Mouse (Mus musculus) neural tube, embryonic 11.5 days (tissue): Measurements from ENCODE around the gene Serpina1b. TPM values are rescaled to one million over a fixed set of nuclear protein-coding genes. Genes with fewer than 3 reads are reported as not detected.
"Not testable (repeated sequence)": the region's sequence is repeated elsewhere in the genome, so short reads cannot be mapped to it uniquely, and the experiment has no call there.

ENCODE experiments used
- ATAC-seq: fragments of 200-750 bp; cut with Nextera tagmentation; 2 replicates; pipeline ENCODE4 v1.8.0; 2017; ENCODE audit warnings: moderate number of reproducible peaks, mild to moderate bottlenecking, moderate TSS enrichment, moderate library complexity; ENCODE audit not compliant: insufficient read depth, low FRiP score, low TSS enrichment
- DNase-seq: peaks from one replicate; pipeline ENCODE4 v3.0.0-alpha.2; 2015; ENCODE audit warnings: low spot score
- H3K27ac ChIP-seq: fragments of 300-500 bp; sonication (generic); 2 replicates; pipeline ENCODE4 v1.5.1; 2014; ENCODE audit warnings: low read depth, mild to moderate bottlenecking, low read length
- H3K27me3 ChIP-seq: fragments of 300-500 bp; sonication (generic); 2 replicates; pipeline ENCODE4 v1.6.1; 2014; ENCODE audit warnings: mild to moderate bottlenecking, low read length, mixed read lengths; ENCODE audit not compliant: control insufficient read depth, insufficient read depth
- H3K36me3 ChIP-seq: fragments of 300-500 bp; sonication (generic); 2 replicates; pipeline ENCODE4 v1.6.1; 2014; ENCODE audit warnings: mild to moderate bottlenecking, low read length, moderate library complexity, mixed read lengths; ENCODE audit not compliant: control insufficient read depth, insufficient read depth
- H3K4me1 ChIP-seq: fragments of 300-500 bp; sonication (generic); 2 replicates; pipeline ENCODE4 v1.6.1; 2014; ENCODE audit warnings: low read length, mixed read lengths; ENCODE audit not compliant: control insufficient read depth, insufficient read depth
- H3K4me2 ChIP-seq: fragments of 300-500 bp; sonication (generic); 2 replicates; pipeline ENCODE4 v1.6.1; 2014; ENCODE audit warnings: low read depth, mild to moderate bottlenecking, moderate library complexity
- H3K4me3 ChIP-seq: fragments of 300-500 bp; sonication (generic); 2 replicates; pipeline ENCODE4 v1.5.1; 2014; ENCODE audit warnings: low read depth, low read length
- H3K9ac ChIP-seq: fragments of 300-500 bp; sonication (generic); 2 replicates; pipeline ENCODE4 v1.6.1; 2014; ENCODE audit warnings: mild to moderate bottlenecking, low read length
- H3K9me3 ChIP-seq: fragments of 300-500 bp; sonication (generic); 2 replicates; pipeline ENCODE4 v1.6.1; 2016; ENCODE audit warnings: low read length; ENCODE audit not compliant: control insufficient read depth
- WGBS: fragments of 180-500 bp; shearing (Covaris S2); extraction: QIAGEN DNeasy Blood & Tissue Kit; methylation state at CpG from one replicate; pipeline ENCODE4 v1.1.7; 2014; 5-methylcytosine and 5-hydroxymethylcytosine counted together
- polyA plus RNA-seq: library from polyadenylated mRNA; unstranded; fragments of >200 nt; fragmentation: Nextera tagmentation; extraction: Ambion mirVana; gene quantifications from 2 replicates; pipeline ENCODE4 v1.2.1, GENCODE M21; 2014

The Serpina1b gene
- 0.38 TPM in 1 of 2 replicates, not detected in the other for polyA plus RNA-seq

DNA sequence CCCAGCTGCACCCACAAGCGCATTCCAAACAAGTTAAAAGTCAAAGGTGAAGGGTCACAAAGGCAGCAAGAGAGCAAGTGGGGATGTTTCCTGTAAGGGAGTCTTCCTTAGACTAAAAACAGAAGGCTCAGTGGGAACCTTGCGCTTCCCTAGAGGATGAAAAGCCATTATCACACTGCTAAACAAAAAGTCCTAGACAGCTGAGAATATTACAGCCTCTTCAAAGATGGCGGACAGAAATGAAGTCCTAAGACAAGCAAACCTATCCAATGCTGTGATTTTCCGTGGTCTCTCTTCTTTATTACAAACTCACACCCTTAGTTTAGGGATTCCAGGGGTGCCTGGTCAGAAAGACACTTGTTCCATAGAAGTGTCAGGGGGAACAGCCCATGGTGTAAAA is at the start of gene Serpina1b:
Gene Serpina1b (minus strand): TSS at position 101 of the 400 bp plus-strand sequence.
- DNase-seq, H3K27ac ChIP-seq, H3K9me3 ChIP-seq, H3K4me2 ChIP-seq, H3K4me3 ChIP-seq, H3K27me3 ChIP-seq, ATAC-seq, H3K36me3 ChIP-seq, H3K4me1 ChIP-seq, H3K9ac ChIP-seq: not testable (repeated sequence)
- WGBS, result 78% methylated on average over 4 of the region's 4 CpGs

DNA sequence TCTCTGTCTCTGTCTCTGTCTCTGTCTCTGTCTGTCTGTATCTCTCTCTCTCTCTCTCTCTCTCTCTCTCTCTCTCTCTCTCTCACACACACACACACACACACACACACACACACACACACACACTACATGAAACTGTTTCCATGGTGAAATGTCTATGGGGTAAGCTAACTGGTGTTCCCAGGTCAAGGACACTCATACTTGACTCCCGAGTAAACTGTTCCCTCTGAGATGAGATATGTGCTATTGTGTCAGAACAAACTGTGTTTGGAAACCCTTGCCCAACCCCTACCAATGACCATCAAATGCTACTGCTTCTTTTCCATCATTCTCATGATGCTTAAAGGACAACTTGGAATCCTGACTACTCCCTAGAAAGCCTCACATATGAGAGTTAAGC is 36.7 kb upstream of the Serpina1b start:
- H3K27ac ChIP-seq, H3K4me3 ChIP-seq, H3K4me1 ChIP-seq, H3K9me3 ChIP-seq, DNase-seq, ATAC-seq, H3K4me2 ChIP-seq, H3K9ac ChIP-seq, H3K27me3 ChIP-seq, H3K36me3 ChIP-seq: not testable (repeated sequence)
- WGBS, result 92% methylated on average over 1 of the region's 1 CpGs

DNA sequence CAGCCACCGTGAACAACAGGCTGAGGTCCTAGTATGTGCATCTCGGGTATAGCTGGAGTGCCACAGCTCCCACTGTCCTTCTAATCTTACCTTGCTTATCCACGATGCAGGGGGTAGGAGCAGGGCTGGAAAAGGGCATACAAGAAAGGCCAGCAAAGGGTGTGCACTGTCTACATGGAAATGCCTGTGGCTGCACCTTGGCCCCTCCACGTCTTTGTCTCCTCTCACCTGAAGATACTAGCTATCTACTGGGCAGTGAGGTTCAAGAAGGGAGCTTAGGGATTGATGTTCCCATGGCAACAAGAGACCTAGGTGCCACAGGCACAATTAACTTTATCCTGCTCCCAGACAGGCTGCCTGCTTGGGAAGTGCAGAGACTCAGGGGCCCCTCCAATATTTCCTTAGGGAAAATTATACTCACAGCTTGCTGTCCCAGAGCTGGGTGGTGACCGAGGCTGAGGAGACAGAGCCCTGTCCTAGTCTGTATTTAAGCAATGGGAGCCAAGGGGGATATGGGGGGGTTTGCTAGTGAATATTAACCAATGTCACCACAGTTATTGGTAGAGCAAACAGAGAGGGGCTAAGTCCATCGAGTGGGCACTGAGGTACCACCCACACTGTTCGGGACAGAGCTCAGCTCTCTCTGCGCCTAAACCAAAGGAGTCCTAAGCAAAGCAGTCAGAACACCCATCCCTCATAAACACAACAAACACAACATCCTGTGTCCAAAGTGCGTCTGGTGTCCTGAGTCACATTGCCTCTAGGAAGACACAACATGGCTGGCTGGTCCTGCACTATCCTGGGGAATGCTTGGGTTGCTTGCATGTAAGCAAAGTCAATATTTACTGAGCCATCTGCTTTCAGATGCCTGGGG is 33.2 kb upstream of the Serpina1b start, which contains the start of gene Serpina1a:
Gene Serpina1a (minus strand): TSS at position 462 of the 874 bp plus-strand sequence.
- H3K27ac ChIP-seq, H3K27me3 ChIP-seq, H3K4me1 ChIP-seq, H3K36me3 ChIP-seq, H3K4me2 ChIP-seq, DNase-seq, H3K9ac ChIP-seq, H3K9me3 ChIP-seq, ATAC-seq, H3K4me3 ChIP-seq: not testable (repeated sequence)
- WGBS, result 79% methylated on average over 9 of the region's 9 CpGs

DNA sequence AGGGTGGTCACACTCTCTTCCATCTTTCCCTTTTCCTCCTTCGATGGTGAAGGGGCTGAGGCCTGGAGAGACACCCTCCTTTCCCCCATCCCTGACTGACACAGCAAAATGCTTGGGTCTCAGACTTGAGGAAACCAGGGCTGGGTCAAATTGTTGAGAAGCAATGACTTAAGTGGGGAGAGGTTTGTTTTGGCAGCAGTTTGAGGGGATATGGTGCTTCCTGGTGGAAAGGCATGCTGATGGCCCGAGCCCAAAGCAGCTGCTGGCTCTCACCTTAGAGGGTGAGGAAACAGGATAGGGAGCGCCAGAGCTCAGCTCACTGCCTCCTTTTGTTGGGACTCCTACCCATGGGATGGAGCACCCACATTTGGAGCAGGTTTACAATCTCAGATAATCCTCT is 30.8 kb upstream of the Serpina1b start:
- ATAC-seq (no peak), DNase-seq (no peak)
- Histone ChIP-seq H3K27ac (no peak overlapping the region), H3K4me2 (no peak overlapping the region), H3K9ac (no peak overlapping the region), H3K36me3 (no peaks in the 10 kb centered on the region), H3K9me3 (no peaks in the 10 kb centered on the region), H3K27me3 (no peaks in the 10 kb centered on the region), H3K4me3 (no peak overlapping the region), H3K4me1 (no peaks in the 10 kb centered on the region)
- WGBS, result 78% methylated on average over 3 of the region's 3 CpGs

DNA sequence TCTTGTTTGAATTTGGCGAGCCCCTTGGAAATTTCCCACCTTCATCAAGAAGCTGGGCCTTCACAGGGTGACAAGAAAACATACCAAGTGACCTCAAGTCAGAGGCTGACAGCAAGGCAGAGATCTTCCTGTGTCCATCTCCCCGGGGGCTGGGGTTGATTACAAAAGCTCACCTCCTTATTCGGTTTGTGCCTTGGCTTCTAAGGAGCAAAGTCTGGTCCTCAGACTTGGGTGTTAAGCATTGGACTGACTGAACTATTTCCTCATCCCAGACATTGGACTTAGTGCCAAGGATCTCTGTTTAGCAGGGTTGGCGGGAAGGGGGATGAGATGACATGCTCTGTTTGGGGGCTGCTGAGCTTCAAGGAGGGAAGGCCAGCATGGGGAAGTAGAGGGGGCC is 30.4 kb upstream of the Serpina1b start:
- H3K4me1 ChIP-seq, H3K4me3 ChIP-seq, H3K36me3 ChIP-seq, ATAC-seq, H3K4me2 ChIP-seq, H3K27ac ChIP-seq, DNase-seq, H3K9ac ChIP-seq, H3K27me3 ChIP-seq, H3K9me3 ChIP-seq: not testable (repeated sequence)
- 79% methylated on average over 3 of the region's 4 CpGs for WGBS

DNA sequence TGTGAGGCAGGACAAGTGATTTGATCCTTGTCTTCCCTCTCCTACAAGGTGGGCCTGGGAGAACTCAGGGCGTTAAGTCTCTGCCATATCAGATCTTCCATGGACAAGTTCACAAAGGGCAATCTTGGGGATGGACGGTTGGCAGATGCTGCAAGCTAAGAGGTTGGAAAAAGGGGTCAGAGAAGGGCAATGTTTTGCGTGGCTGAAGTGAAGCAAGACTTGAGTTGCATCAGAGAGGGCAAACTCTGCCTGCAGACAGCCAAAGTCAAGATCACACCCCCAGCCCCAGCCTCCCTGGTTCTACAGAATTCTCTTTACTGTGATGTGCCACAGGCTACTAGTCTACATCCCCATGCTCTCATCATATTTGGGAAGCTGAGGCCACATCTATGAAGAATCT is 29.4 kb upstream of the Serpina1b start:
- not testable (repeated sequence) for ATAC-seq, DNase-seq
- WGBS, result 67% methylated on average over 3 of the region's 3 CpGs

DNA sequence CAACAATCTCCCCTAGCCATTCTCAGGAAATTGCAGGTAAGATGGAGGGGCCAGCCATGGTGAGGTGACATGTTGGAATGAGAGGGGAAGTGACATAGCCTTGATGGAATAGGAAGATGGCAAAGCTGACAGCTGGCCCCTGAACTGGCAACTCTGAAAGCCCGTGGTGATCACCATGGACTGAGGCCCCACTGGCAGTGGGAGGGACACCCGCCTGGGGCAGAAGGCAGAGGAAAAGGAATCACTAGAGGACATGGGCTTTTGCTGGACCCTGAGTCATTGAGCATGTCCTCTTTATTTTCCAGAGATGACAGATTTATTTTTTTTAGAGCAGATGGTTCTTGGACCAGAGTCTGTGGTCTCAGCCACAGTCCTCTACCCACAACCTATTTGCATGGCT is 22.9 kb upstream of the Serpina1b start:
- not testable (repeated sequence) for DNase-seq, ATAC-seq, H3K27me3 ChIP-seq, H3K36me3 ChIP-seq, H3K4me2 ChIP-seq, H3K27ac ChIP-seq, H3K9me3 ChIP-seq, H3K9ac ChIP-seq, H3K4me3 ChIP-seq, H3K4me1 ChIP-seq
- 76% methylated on average over 2 of the region's 2 CpGs for WGBS

More for the DNA sequence above, 29.4 kb upstream of the Serpina1b start:
- H3K9me3 ChIP-seq, H3K4me2 ChIP-seq, H3K4me1 ChIP-seq, H3K9ac ChIP-seq, H3K27ac ChIP-seq, H3K4me3 ChIP-seq, H3K36me3 ChIP-seq, H3K27me3 ChIP-seq: not testable (repeated sequence)

DNA sequence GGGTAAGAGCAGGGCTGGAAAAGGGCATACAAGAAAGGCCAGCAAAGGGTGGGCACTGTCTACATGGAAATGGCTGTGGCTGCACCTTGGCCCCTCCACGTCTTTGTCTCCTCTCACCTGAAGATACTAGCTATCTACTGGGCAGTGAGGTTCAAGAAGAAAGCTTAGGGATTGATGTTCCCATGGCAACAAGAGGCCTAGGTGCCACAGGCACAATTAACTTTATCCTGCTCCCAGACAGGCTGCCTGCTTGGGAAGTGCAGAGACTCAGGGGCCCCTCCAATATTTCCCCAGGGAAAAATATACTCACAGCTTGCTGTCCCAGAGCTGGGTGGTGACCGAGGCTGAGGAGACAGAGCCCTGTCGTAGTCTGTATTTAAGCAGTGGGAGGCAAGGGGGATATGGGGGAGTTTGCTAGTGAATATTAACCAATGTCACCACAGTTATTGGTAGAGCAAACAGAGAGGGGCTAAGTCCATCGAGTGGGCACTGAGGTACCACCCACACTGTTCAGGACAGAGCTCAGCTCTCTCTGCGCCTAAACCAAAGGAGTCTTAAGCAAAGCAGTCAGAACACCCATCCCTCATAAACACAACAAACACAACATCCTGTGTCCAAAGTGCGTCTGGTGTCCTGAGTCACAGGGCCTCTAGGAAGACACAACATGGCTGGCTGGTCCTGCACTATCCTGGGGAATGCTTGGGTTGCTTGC is 2.4 kb downstream of the Serpina1b start:
- ATAC-seq, H3K27ac ChIP-seq, H3K9me3 ChIP-seq, H3K36me3 ChIP-seq, H3K4me3 ChIP-seq, H3K4me2 ChIP-seq, H3K4me1 ChIP-seq, DNase-seq, H3K27me3 ChIP-seq, H3K9ac ChIP-seq: not testable (repeated sequence)
- 82% methylated on average over 6 of the region's 6 CpGs for WGBS
